Mouse (Mus musculus) embryo, embryonic 10.5 days (tissue): ENCODE measurements at regions not wholly inside any gene's neighbourhood (a gene's known extent, or its start where the extent isn't known, plus 50 kb on each side); places are given as distances from the start of the nearest gene placed in this dataset.

Experiments
- DNase-seq: peaks from one replicate; pipeline ENCODE4 v3.0.0-alpha.2; 2015; ENCODE audit warnings: low spot score

DNA sequence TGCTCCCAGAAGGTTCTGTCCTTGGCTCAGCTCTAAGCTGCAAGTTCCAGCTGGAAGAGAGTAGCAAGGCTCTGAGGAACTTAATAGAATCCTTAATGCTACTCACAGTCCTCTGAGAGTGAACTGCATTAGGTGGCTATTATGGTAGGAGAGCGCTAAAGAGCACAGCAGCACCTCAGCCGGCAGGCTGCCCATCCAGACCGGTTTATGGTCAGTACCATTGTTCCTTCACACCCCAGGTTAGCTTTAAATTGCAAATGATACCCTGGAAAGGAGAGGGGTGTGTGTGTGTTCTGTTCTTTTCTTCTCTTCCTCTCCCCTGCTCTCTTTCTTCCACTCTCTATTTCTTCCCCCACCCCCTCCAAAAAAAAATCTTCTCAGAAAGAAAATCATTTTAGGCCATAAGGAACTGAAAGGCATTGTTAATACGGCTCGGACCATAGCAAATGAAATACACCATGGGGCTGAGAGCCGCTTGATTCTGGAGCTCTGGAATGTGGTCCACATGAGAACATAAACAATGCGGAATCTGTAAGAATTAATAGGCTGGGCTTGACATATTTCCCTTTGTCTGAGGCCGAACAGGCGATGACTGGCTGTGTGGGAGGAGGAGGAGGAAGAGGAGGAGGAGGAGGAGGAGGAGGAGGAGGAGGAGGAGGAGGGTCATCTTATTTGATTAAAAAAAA, 263.8 kb upstream of the Irx3 start:
- peak; percentile 55 for DNase-seq

DNA sequence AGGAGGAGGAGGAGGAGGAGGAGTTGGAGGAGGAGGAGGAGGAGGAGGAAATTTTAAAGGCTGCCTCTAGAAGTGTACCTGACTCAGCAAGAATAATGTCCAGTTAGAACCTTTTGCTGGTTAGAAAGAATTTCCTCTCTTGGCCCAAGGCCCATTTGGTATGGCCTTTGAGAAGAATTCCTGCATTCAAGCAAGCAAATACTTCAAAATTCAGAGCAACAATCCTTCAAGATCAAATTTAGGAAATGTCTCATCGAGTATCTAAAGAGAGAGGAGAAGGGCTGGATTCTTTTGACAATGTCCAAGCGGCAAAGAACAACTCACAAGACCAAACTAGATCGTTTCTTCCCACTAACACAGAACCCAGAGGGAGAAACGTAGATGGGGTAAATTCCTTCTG, 263.1 kb upstream of the Irx3 start:
- DNase-seq: no peak

DNA sequence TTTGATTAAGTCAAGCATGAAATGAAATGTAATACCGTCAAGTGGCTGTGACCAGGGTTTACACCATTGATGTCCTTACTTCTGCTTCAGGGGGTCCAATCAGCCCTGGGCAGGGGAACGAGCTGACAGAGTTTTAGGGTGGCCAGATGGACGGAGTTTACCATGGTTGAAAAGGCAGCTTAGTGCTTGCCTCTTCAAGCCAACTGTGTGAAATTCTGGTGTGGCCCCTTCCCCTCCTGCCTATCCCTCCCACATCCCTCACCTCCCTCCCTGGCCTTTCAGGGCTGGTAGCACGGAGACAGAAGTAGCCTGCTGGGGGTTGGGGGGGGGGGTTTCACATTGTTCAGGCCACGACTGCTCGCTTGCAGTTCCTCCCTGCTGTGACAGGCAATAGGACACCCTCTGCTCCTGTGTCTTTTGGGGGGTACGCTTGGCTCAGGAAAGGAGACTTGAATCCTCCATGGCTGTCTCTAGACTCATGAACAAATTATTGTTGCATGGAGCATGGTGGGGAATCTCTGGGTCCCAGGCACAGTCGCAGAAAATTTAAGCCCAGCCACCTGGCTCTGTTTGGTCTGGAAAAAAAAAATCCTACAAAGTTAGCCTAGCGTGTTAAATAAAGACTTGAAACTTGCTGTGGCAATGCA, 262.4 kb upstream of the Irx3 start:
- DNase-seq: peak; percentile 66

DNA sequence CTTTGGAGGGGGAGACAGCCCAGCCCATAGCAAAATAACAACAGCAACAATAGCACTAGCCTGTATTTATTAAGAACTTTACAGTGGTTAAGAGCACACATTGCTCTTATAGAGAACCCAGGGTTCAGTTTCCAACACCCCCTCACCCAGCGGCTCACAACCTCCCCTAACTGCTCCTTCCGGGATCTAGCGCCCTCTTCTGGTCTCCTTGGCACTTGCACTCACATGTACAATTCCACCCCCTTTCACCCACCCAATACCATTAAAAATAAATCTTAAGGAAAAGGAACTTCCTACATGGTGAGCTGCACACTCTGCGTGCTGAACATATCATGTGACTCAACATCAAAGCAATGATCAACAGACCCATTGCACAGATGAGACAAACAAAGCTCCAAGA, 261.5 kb upstream of the Irx3 start:
- DNase-seq: no peak

DNA sequence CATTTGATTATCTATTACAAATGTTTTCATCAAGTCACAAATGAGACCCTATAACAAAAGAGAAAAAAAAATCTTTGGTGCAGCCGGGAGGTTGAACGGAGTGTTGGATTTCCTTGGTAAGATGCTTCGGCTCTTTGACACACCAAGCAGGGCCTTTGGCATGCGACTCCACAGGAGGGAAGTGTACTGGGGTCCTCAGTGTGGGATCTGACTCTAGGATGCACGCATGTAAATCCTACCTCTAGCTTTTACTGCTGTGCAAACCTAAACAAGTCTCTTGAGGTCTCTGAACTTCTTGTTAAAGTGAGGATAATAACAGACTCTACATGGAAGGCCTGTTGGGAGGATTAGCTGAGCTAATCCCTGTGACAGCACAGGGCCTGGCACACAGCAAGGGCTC, 257.6 kb upstream of the Irx3 start:
- DNase-seq: no peak

DNA sequence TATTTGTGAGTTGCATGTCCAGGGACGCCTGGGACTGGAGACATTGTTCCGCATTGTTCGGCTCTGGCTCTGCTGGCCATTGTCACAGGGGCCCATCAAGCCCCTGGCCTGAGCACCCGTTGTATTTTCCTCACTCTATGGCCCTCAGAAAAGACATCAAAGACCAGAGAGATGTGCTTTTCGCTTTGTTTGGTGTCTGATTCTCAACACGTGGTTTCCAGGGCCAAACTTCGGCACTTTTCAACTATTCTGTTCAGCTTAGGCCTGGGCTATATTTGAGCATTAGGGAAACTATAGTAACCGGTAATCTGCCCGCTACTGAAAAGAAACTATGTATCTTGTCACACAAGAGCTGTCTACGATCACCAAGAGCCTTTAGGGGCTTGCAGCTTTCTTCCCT, 257.1 kb upstream of the Irx3 start:
- peak; percentile 68 for DNase-seq

DNA sequence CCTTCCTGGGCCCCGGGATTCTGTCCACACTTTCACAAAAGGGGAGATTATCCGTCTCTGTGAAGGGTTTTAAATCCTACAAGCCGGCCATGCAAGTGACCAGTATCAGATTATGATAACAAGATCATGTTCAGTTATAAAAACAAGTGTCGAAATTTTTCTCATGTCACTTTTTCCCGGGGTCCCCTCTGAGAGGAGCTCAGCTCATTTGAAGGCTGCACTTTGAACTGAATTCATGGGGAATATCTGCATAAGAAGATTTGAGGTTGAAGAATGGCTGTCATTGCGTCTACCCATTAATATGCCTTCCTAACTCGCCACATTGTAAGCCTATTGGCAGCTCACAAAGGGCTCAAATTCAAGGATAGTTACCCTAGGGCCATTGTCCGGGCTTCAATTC, 256.0 kb upstream of the Irx3 start:
- no peak for DNase-seq

DNA sequence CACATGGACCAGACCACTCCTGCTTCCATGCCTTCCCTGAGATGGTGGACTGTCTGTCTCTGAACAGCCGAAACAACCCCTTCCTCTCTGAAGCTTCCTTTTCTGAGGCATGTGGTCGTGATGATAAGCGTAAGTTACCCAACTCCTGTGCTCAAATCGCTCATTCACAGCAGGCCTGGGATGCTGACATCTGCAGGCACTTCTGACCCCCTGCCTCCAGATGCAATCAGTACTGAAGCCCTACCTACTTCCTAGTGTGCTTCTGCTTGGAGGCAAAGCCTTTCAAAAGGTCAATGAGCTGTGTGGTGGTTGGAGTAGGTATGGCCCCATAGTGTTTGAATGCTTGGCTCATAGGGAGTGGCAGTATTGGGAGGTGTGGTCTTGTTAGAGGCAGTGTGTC, 253.7 kb upstream of the Irx3 start:
- no peak for DNase-seq

DNA sequence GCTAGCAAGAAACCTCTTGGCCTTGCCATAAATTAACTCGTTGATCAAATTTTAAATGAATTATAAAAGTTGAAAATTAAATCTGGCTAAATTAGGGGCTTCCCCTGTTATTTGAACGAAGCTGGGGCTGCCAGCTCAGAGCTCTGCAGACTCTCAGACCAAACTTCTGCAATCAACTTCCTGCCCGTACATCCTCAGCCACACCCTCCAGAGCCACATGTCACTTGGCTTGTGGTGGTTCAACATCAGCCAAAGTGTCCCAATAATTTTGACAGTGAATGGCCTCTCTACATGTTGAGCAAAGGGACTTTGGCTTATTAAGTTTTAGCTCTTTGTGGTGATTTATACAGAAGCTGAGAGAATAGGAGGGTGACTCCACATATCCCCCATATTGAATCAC, 242.8 kb upstream of the Irx3 start:
- DNase-seq: no peak

DNA sequence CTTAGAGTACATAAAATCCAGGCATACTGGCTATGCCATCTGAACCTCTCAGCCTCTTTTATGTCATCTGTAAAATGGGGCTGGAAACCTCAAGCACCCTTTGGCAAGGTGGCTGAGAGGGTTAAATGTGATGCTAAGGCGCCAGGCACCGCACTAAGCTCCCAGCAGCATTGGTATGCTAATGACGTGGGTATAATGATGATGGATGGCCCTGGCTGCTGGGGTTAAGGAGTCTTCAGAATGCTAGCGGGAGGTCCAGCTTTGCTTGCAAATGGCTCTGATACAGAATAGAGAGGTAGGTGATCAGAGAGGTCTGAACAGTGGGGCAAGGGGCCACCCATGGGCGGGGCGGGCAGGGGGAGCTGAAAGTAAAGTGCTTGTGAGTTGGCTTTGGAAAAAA, 241.1 kb upstream of the Irx3 start:
- peak; percentile 63 for DNase-seq

DNA sequence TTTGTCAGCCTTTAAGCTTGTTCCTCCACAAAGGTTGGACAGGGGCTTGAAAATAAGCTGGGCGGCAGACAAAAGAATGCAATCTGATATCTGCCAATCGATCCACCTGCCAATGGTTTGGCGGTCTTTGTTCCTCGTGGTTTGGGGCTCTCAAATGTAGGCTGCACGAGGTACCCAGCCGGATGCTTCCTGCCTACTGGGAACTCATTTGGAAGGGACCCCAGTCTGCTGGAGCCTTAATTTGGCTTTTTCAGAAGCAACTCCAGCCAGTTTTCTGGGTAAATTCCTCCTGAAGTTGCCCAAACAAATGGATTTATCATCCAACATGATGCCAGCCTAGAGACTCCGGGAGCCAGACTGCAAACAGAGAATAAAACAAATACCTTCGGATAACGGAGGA, 228.1 kb upstream of the Irx3 start:
- DNase-seq: no peak

DNA sequence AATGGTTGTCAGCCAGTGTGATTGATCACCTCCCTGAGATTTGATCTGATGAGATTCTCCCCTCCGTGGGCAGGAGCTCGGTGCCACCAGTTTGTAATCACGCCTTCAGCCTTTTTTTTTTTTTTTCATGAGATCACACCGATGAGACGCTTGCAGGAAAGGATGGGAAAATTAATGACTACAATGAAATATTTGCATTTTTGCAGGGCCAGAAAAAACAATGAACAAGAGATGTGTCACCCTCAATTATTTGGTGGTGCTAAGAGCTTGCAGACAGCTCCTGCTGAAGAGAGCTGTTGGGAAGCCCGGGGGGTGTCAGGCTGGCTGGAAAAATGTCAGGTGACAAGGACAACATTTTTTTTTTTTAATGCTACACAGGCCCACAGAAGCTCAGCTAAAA, 227.6 kb upstream of the Irx3 start:
- DNase-seq: no peak

- no peak for DNase-seq
Measured at GRCm38 (mm10) chr8:92028308-92028707, 226.4 kb upstream of the Irx3 start.

DNA sequence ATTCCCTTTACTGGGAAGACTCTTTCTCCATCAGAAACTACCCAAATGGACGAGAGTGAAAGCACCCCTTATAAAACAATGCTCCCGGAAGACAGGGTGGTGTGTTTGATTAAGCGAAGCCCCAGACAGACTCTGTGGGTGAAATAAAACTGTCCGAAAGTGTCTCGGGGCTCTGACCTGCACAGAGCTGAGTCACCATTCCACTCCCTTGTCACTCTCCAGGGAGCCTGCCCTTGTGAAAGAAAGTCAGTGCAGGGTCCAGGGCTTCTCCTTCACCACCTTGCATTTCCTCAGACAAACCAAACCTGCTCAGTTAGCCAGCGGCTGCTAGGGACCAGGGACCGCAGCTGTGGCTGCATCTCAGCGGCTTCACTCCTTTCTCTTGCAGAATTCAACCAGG, 222.3 kb upstream of the Irx3 start:
- no peak for DNase-seq

DNA sequence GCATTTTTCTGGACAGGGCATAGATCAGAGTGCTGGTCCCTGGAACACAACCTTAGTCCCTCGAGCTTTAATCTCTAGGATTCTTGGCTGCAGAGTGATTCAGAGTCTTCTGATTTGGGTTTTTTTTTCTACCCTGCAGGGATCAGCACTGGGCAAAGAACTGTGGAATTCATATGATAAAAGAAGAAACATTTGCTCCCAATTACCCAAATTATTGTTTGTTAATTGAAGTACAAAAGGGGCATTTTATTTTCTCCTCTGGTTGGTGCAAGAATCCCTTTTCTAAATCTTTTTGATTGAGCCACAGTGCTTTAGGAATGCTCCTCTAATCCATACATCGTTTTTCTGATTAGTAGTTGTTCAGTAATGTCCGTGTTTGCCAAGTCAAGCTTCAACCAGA, 219.7 kb upstream of the Irx3 start:
- DNase-seq: no peak

DNA sequence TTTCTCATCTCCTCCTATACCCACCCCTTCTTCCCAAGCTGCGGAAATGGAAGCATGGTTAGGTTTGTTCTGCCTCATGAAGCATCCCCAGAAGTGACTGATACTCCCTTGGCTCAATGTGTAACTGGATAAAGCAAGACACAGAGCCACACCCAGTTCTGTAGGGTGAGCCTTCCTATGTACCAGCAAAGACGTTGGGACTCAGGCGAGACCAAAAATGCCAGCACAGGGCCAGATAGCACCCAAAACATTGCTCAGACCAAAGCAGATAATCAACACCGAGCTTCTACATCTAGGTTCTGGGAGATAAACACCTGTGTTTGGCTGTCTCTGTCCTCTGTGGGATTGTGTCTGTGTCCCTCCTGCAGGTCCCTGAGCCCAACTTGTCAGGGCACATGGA, 212.8 kb upstream of the Irx3 start:
- DNase-seq: no peak

GRCm38 (mm10) chr8:92013183-92013582, 211.3 kb upstream of the Irx3 start:
- peak; percentile 55 for DNase-seq

- no peak for DNase-seq
Measured at GRCm38 (mm10) chr8:92010412-92010811, 208.5 kb upstream of the Irx3 start.

- no peak for DNase-seq
Measured at GRCm38 (mm10) chr8:92008616-92009610, 207.0 kb upstream of the Irx3 start.

GRCm38 (mm10) chr8:92005091-92005490, 203.2 kb upstream of the Irx3 start:
- DNase-seq: no peak

DNA sequence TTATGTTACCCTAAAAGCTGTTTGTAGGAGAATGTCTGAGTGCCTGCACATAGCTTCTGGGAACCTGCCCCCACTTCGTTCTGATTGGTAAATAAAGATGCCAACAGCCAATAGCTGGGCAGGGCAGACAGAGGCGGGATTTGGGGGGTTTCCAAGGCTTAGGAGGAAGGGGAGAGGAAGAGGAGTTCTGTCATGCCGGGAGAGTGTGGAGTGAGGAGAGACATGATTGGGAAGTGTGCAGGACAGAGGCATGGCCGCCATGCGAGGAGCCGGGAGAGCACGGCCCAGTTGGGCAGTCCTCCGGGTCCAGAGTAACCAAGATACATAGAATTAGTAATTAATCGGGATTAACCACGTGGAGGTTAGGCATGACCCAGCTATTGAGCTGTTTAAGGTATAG, 202.7 kb upstream of the Irx3 start:
- DNase-seq: no peak

DNA sequence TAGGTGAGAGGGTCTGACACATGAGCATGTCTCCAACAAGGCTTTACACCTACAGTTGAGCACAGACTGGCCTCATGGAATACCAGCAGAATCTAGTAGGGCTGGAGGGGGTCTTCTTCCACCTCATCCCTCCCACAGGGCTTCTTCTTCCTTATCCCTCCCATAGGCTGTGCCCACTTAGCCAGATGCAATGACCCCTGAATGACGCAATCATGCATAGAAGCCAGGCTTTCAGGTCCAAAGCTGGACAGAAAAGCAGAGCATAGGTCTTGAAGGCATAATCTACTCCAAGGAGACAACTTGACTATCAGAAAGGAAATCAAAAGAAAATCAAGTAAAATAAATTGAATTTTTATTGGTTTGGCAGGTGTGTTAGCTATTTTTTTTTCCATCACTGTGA, 198.5 kb upstream of the Irx3 start:
- DNase-seq: no peak

- DNase-seq: no peak
Measured at GRCm38 (mm10) chr8:91999661-92000060, 197.8 kb upstream of the Irx3 start.
